Mouse (Mus musculus): Measurements from ENCODE around the gene Thsd4.

The Thsd4 gene

GRCm38 (mm10) chr9:60250403-60250802 lies 271.4 kb downstream of the Thsd4 start:
- no peak for DNase-seq

- no peak for DNase-seq
These were observed 273.8 kb downstream of the Thsd4 start for GRCm38 (mm10) chr9:60247998-60248397.

DNA sequence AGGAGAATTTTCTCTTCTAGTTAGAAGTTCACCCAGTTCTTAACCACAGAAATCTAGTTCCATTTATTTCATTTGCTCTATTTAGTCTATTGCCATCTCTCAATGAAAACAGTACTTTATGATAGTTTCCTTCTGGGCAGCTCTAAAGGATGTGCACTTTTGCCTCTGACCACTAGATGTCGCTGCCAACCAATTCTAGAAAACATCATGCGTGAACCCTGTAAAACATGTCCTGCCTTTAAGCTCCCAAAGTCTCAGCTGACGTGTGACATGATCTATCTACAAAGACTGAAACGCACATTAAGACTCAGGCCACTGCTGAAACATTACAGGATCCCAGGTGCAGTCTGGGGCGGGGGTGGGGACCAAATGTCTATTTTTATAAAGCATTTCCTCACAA lies 276.9 kb downstream of the Thsd4 start:
- peak; percentile 75 for DNase-seq

- no peak for DNase-seq
These were observed 278.3 kb downstream of the Thsd4 start for GRCm38 (mm10) chr9:60243503-60243902.

DNA sequence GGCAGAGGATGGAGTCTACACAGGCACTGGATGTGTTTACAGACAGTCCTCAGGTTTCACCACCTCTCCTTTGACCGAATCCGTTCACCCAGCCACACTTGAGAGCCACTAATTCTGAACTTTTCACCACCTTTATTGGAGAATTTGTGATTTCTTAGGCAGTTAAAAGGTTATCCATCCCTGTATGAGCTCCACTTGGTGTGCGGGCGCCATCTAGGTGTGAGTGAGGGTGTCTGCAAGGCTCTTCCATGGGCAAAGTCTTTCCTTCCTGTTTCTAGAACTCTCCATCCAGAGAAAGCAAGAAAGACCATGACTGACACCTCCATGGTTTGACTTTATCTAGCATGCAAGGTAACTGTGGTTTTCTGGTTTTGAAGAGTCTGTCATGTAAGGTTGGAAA lies 284.2 kb downstream of the Thsd4 start:
- no peak for DNase-seq

- no peak for DNase-seq
These were observed 285.7 kb downstream of the Thsd4 start for GRCm38 (mm10) chr9:60236155-60236554.

GRCm38 (mm10) chr9:60234233-60235115 lies 287.4 kb downstream of the Thsd4 start:
- no peak for DNase-seq

DNA sequence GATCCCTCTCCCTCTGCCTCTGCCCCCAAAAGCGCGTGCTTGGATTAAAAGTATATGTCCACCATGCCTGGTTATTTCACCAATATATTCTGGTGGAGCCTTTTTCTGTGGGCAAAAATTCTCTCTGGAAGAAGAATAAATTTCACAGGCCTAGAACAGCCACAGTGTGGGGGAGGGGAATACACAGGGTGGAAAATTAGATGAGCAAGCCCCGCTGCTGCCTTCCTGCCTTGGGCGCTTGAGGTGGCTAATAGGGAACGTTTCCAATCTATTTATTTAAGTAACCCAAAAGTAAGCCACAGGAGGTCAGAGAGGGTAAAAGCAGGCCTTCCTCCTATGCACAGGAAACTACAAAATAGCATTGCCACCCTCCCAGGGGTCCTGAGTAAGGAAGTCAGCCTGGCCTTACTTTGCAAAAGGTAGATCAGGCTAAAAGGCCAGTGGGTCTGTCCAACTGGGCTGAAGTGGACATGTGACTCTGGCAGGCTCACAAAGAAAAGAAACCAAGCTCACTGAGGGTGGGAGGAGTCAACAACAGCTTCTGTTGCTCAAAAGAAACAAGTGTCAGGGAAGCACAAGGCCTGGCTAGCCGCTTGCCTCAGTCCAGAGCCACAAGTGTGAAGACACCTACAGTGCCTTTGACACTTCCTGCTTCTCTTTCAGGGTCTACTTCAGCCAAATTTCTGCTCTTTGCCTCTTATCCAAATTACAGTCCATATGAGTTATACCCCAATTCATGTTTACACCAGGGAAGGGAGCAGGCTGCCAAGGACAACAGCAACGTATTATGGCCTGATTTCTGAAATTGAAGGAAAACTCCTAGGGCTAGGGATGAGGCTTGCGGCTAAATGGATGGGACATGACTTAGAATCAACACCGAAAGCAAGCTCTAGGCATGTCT lies 289.6 kb downstream of the Thsd4 start:
- no peak for DNase-seq

DNA sequence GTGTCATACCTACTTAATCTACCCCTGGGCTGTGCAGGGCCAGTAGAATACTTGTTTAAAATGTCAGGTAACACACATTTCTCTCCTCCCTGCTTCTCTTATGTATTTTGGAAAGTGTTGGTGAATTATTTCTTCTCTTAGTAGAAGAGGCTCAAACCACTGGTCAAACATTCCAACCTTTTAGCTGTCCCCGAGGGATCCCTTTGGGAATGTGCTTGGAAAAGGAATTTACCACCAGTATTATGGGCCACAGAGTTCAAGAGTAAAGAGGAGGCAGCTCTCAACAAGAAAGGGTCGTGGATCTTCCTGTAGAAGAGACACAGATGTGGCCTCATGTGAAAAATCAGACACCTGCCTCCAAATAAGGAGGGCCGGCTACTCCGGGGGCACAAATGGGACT lies 292.4 kb downstream of the Thsd4 start:
- no peak for DNase-seq

DNA sequence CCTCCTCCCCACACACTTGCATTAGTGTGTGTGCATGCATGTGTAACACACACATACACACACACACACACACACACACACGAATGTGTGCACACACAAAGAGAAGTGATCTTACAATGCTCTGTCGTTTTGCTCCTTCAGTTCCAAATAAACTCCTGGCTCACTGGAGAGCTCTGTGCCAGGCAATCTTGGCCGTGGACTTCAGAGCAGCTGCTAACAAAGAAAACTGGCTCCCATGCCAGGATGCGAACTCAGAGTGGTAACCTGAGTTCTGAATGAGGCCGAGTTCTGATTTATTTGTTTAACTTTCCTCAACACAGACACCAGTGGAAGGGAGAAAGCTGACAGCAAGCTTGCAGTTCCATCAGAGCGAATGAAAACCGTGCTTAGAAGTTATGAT lies 294.1 kb downstream of the Thsd4 start:
- no peak for DNase-seq

GRCm38 (mm10) chr9:60226679-60227078 lies 295.2 kb downstream of the Thsd4 start:
- no peak for DNase-seq

DNA sequence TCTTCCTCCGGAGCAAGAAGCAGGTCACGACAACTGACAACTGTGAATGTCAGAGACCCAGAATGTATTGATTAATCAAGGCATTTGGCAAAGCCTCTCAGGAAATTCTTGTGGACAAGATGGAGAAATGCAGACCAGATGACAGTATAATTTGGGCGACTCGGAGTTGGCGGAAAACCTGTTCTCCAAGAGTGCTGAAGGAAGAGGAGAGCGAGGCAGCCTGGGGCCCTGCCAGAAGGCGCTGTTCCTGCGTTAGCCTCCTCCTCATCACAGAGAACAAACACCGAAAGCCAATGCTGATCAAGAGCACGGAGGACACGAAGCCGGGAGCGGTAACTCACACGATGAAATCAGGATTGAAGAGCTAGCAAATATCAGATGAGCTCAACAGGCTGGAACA lies 295.7 kb downstream of the Thsd4 start:
- no peak for DNase-seq

DNA sequence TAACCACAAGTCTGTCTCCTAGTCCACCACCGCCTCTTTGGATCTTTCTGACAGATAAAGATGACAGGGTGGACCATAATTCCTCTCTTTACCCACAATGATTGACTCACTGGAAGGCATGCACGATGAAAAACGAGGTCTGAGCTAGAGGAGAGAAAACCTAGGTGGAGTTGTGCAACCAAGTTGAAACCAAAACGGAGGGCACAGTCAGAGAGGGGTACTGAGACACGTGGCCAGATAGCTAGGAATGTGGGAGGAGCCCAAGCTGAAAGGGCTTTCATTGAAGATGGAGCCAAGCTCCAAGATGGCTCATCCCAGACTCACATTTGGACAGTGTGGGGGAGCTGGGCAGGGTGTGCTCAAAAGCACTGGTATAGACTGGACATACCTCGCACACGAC lies 296.4 kb downstream of the Thsd4 start:
- DNase-seq = no peak

- no peak for DNase-seq
These were observed 297.7 kb downstream of the Thsd4 start for GRCm38 (mm10) chr9:60224039-60224695.

GRCm38 (mm10) chr9:60220431-60220830 lies 301.4 kb downstream of the Thsd4 start:
- DNase-seq = no peak

DNA sequence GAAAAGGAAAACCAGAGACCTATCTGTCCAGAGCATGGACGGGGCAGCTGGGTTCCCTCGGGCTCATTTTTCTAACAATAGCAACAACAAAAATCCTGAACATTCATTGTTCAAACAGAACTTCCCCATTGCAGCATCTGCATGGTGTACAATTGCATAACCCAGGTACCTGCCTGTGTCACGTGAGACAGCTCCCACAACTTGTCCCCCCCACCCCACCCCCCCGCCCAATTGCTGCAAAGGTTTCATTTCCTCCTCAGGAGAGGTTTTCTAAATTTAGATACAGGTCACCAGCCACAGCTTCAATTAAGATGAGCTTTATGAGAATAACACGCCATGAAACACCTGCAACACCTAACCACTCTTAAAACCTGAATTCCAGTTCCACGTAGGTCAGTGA lies 303.4 kb downstream of the Thsd4 start:
- DNase-seq = no peak

- DNase-seq = no peak
These were observed 305.8 kb downstream of the Thsd4 start for GRCm38 (mm10) chr9:60216029-60216428.

DNA sequence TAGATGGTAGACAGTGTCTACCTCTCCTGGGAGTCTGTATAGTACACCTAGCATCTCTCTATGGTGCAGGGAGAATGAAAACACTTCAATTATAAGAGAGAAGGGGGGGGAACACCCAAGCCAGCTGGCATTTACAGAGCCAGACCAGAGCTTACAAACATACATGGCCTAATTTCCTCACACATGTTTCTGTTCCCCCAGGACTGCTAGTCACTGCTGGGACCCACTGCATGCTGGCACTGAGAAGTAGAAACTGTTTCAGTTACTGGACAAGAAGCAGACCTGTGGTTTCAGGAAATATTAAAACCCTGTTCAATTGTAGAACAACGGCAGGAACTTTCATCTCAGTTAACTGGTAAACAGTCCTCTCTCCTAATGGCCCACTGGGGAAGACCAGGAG lies 308.7 kb downstream of the Thsd4 start:
- DNase-seq = no peak

- DNase-seq = no peak
These were observed 313.0 kb downstream of the Thsd4 start for GRCm38 (mm10) chr9:60208843-60209242.

DNA sequence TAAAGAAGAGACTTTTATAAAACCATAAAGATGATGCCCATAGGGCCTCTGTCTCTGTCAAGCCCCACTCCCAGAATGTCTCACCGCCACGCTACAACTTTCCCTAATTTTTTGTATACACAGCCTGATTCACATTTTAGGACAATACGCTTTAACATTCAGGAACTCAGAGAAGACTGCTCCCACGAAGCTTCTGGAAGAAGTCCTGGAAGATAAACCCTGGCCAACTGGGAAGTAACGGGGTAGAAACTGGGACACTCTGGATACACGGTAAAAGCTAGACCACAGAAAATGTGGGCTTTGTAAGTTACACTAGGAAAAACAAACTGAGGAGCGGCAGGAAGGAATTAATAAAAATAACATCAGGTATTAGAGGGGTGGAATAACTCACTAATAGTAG lies 318.7 kb downstream of the Thsd4 start:
- no peak for DNase-seq

- DNase-seq = no peak
These were observed 321.4 kb downstream of the Thsd4 start for GRCm38 (mm10) chr9:60200436-60200835.

GRCm38 (mm10) chr9:60198530-60199200 lies 323.2 kb downstream of the Thsd4 start:
- no peak for DNase-seq

DNA sequence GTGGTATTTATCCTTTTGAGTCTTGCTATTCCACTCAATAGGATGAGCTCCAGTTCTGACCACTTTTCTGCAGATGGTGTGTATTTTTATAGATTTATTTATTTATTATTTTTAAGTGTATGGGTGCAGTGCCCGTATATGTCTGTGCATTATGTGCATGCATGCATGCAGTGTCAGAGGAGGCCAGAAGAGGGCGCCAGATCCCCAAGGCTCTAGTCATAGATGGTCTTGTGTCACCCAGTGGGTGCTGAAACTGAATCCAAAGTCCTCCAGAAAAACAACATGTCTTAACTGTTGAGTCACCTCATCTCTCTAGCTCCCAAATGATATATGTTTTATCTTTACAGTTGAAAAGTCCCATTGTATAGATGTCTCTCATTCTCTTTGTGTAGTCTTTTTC lies 326.3 kb downstream of the Thsd4 start:
- no peak for DNase-seq
